Mouse (Mus musculus): ENCODE measurements around the gene Raet1e. TPM values are rescaled to one million over a fixed set of nuclear protein-coding genes. Genes with fewer than 3 reads are reported as not detected.
"Not testable (repeated sequence)": the region's sequence is repeated elsewhere in the genome, so short reads cannot be mapped to it uniquely, and the experiment has no call there.

Gene Raet1e
- polyA plus RNA-seq, 1 experiment from 2014 or later, result 3.2 TPM

DNA sequence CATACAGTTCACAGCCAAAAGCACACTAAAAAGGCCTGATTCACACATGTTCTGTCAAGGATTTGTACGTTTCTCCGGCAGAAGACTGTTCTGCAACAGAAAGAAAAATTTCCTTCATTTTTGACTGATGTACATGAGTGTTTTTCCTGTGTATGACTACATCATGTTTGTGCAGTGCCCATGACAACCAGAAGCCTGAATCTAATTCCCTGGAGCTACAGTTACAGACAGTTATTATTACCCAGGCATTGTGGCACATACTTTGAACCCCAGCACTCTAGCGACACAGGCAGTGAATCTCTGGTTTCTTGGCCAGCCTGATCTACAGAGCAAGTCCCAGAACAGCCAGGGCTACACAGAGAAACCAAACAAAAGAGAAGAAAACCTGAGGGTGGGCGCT lies 147.4 kb downstream of the Raet1e start:
- no peak overlapping the region for H3K27ac ChIP-seq (ENCODE audit: low read depth, low read length)
- H3K27me3 ChIP-seq (replicated peaks; ENCODE audit: control insufficient read depth, insufficient read depth, low read length), result no peaks in the 10 kb centered on the region
- H3K4me1 ChIP-seq (replicated peaks; ENCODE audit: control insufficient read depth, insufficient read depth, low read length), result no peaks in the 10 kb centered on the region
- no peaks in the 10 kb centered on the region for H3K36me3 ChIP-seq (ENCODE audit: control insufficient read depth, insufficient read depth, low read length)
- no peak overlapping the region for H3K9ac ChIP-seq (ENCODE audit: low read depth, low read length)
- no peak overlapping the region for H3K4me2 ChIP-seq
- H3K4me3 ChIP-seq (ENCODE audit: low read depth, low read length), result no peak overlapping the region
- H3K9me3 ChIP-seq (ENCODE audit: control insufficient read depth, low read length), result no peaks in the 10 kb centered on the region
- no peak for DNase-seq (ENCODE audit: low spot score)
- 79% methylated on average over 4 of the region's 4 CpGs for WGBS
- ATAC-seq (replicated peaks; ENCODE audit: low FRiP score), result no peak

DNA sequence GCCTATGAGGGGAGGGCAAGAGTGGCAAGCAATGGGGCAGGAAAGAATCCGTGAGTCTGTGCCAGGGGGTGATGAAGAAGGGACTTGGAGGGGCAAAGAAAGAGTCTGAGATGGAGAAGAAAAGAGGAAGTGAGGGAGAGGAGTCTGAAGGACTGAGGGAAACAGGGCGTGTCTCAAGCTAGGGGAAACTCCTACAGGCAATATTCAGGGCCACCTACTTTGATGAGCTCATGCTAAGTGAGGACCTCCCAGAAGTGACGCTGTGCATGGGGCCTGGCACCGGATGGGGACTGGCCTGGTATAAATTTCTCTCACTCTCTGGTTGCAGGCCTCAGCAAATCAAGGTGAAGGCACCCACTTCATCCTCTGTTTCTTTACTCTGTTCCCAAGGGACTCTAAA lies 148.1 kb downstream of the Raet1e start:
- Histone ChIP-seq H3K4me3 (ENCODE audit: low read depth, low read length) (peak overlapping the region; percentile 34; the same call in 1 of the 2 replicates), H3K27ac (ENCODE audit: low read depth, low read length) (no peak overlapping the region), H3K36me3 (ENCODE audit: control insufficient read depth, insufficient read depth, low read length) (no peaks in the 10 kb centered on the region), H3K4me2 (peak overlapping the region; percentile 37), H3K9ac (ENCODE audit: low read depth, low read length) (no peak overlapping the region; the same call in 1 of the 2 replicates), H3K9me3 (ENCODE audit: control insufficient read depth, low read length) (no peaks in the 10 kb centered on the region), H3K27me3 (replicated peaks; ENCODE audit: control insufficient read depth, insufficient read depth, low read length) (no peaks in the 10 kb centered on the region), H3K4me1 (replicated peaks; ENCODE audit: control insufficient read depth, insufficient read depth, low read length) (no peaks in the 10 kb centered on the region)
- DNase-seq (ENCODE audit: low spot score), result no peak
- ATAC-seq (replicated peaks; ENCODE audit: low FRiP score), result peak; percentile 66; the same call in 1 of the 2 replicates
- WGBS, result 26% methylated on average over 4 of the region's 4 CpGs

DNA sequence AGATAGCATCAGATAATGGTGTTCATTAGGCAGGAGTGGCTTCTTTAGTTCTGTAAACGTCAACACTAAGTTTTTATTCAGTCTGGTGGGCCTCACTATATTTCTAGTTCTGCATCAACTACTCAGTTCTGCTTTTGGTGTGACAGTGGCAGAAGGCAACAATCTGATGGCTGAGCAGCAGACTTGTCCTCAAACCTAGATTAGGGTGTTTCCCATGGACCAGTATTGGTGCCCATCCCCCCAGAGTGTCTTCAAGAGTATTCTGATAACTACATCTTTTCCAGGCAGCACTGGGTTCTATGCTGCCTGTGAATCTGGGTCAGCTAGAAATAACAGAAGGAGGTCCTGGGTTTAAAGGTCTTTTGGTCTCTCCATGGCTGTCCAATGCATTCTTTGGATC lies 149.9 kb downstream of the Raet1e start:
- 53% methylated on average over 1 of the region's 1 CpGs for WGBS
- no peaks in the 10 kb centered on the region for H3K9me3 ChIP-seq (ENCODE audit: control insufficient read depth, low read length)
- H3K36me3 ChIP-seq (ENCODE audit: control insufficient read depth, insufficient read depth, low read length), result no peaks in the 10 kb centered on the region
- ATAC-seq (replicated peaks; ENCODE audit: low FRiP score), result no peak
- H3K4me3 ChIP-seq (ENCODE audit: low read depth, low read length), result no peak overlapping the region
- no peaks in the 10 kb centered on the region for H3K27me3 ChIP-seq (replicated peaks; ENCODE audit: control insufficient read depth, insufficient read depth, low read length)
- H3K27ac ChIP-seq (ENCODE audit: low read depth, low read length), result no peak overlapping the region
- DNase-seq (ENCODE audit: low spot score), result no peak
- no peak overlapping the region for H3K9ac ChIP-seq (ENCODE audit: low read depth, low read length)
- no peak overlapping the region for H3K4me2 ChIP-seq
- no peaks in the 10 kb centered on the region for H3K4me1 ChIP-seq (replicated peaks; ENCODE audit: control insufficient read depth, insufficient read depth, low read length)

DNA sequence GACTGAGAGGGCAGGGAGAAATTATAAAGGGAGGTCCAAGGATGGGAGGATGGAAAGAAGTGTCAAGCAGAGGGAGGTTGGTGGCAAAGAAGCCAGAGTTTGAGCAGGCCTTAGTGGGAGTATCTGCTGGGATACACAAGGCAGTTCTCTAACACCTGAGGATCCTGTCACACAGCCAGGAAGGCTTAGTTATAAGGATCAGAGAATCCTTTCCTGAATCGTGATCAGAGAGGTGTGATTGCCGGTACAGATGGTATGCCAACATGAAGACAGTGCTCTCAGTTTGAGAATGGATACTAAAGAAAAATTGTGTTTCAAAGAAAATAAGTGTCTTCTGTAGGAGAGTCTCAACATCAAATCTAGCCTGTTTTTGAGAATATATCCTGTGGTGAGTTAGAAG lies 164.5 kb downstream of the Raet1e start:
- WGBS, result 91% methylated on average over 2 of the region's 2 CpGs
- H3K27ac ChIP-seq (ENCODE audit: low read depth, low read length), result no peak overlapping the region
- no peak overlapping the region for H3K4me3 ChIP-seq (ENCODE audit: low read depth, low read length)
- ATAC-seq (replicated peaks; ENCODE audit: low FRiP score) (no peak), DNase-seq (ENCODE audit: low spot score) (no peak)
- H3K27me3 ChIP-seq (replicated peaks; ENCODE audit: control insufficient read depth, insufficient read depth, low read length), result no peaks in the 10 kb centered on the region
- H3K4me2 ChIP-seq, result no peak overlapping the region
- no peak overlapping the region for H3K9ac ChIP-seq (ENCODE audit: low read depth, low read length)
- H3K36me3 ChIP-seq (ENCODE audit: control insufficient read depth, insufficient read depth, low read length), result no peaks in the 10 kb centered on the region
- no peaks in the 10 kb centered on the region for H3K4me1 ChIP-seq (replicated peaks; ENCODE audit: control insufficient read depth, insufficient read depth, low read length)
- no peaks in the 10 kb centered on the region for H3K9me3 ChIP-seq (ENCODE audit: control insufficient read depth, low read length)

DNA sequence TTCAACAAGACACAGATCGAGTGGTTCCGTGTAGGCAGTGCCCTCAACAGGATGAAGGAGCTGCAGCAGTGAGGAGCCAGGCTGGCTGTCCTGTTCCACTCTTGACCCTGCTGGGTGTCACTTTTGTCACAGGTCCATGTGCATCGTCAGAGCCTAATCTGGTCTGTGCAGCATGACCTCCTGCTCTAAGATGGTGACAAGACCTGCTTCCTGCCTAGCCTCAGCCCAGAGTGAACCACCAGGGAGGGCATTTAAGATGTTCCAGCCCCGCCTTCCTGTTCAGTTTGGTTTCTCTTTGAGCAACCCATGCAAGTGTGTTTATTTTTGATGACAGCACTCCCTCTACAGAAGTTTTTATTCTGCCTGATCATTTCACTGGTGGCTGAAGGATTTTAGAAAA lies 187.4 kb downstream of the Raet1e start:
- H3K27me3 ChIP-seq (replicated peaks; ENCODE audit: control insufficient read depth, insufficient read depth, low read length); H3K9me3 ChIP-seq (ENCODE audit: control insufficient read depth, low read length); H3K27ac ChIP-seq (ENCODE audit: low read depth, low read length); ATAC-seq (replicated peaks; ENCODE audit: low FRiP score); H3K4me2 ChIP-seq; DNase-seq (ENCODE audit: low spot score); H3K4me1 ChIP-seq (replicated peaks; ENCODE audit: control insufficient read depth, insufficient read depth, low read length); H3K9ac ChIP-seq (ENCODE audit: low read depth, low read length); H3K4me3 ChIP-seq (ENCODE audit: low read depth, low read length); H3K36me3 ChIP-seq (ENCODE audit: control insufficient read depth, insufficient read depth, low read length): not testable (repeated sequence)
- WGBS, result 58% methylated on average over 4 of the region's 4 CpGs

DNA sequence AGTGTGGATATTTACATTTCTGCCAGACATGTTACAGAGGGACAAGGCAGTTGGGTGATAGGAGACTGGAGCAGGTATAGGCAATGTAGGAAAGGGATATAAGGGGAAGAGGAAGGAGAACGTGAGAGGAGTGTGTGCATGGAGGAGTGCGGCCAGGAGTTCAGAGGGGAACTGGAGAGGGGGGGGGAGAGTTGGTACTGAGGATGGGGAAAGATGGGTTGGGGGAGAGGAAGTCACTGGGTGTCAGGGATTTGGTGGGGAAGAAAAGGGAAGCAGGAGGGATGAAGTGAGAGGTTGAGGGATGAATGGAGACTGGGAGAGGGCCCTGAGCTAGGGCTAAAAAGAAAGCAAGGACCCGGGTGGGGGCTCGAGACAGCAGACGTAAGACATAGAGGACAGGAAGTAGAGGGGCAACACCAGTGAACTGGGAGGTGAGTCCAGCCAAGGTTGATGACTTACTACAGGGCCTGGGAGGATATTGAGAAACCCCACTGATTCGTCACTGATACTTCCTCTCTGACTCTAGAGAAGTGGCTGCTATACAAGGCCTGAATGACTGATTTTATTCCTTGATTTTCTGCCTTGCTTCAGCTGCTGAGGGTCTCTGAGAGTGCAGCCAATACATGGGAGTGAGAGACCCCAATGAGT lies 195.3 kb downstream of the Raet1e start:
- not testable (repeated sequence) for H3K36me3 ChIP-seq (ENCODE audit: control insufficient read depth, insufficient read depth, low read length); H3K4me1 ChIP-seq (replicated peaks; ENCODE audit: control insufficient read depth, insufficient read depth, low read length); H3K27ac ChIP-seq (ENCODE audit: low read depth, low read length); ATAC-seq (replicated peaks; ENCODE audit: low FRiP score); H3K27me3 ChIP-seq (replicated peaks; ENCODE audit: control insufficient read depth, insufficient read depth, low read length); H3K9ac ChIP-seq (ENCODE audit: low read depth, low read length); H3K4me3 ChIP-seq (ENCODE audit: low read depth, low read length); H3K4me2 ChIP-seq; H3K9me3 ChIP-seq (ENCODE audit: control insufficient read depth, low read length); DNase-seq (ENCODE audit: low spot score)
- 56% methylated on average over 6 of the region's 6 CpGs for WGBS

DNA sequence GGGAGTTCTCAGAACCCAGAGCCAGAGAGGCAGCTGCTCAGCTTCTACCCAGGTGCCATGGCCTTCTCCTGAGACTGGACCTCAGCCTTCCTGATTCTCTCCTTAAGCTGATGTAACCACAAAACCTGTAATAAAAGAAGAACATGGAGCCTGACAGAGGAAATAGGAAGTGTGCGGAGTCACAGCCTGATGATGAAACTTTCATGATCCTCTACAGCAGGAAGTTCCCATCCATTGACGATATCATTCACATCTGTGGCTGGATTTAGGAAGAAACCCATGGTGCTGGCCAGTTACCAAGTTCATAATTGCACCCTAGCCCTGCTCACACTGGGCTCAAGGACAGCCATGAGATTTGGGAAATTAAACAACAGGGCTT lies 195.8 kb downstream of the Raet1e start:
- H3K27me3 ChIP-seq (replicated peaks; ENCODE audit: control insufficient read depth, insufficient read depth, low read length); DNase-seq (ENCODE audit: low spot score); H3K4me1 ChIP-seq (replicated peaks; ENCODE audit: control insufficient read depth, insufficient read depth, low read length); H3K36me3 ChIP-seq (ENCODE audit: control insufficient read depth, insufficient read depth, low read length); H3K4me3 ChIP-seq (ENCODE audit: low read depth, low read length); H3K9ac ChIP-seq (ENCODE audit: low read depth, low read length); H3K4me2 ChIP-seq; H3K27ac ChIP-seq (ENCODE audit: low read depth, low read length); H3K9me3 ChIP-seq (ENCODE audit: control insufficient read depth, low read length); ATAC-seq (replicated peaks; ENCODE audit: low FRiP score): not testable (repeated sequence)
- 57% methylated on average over 2 of the region's 2 CpGs for WGBS

DNA sequence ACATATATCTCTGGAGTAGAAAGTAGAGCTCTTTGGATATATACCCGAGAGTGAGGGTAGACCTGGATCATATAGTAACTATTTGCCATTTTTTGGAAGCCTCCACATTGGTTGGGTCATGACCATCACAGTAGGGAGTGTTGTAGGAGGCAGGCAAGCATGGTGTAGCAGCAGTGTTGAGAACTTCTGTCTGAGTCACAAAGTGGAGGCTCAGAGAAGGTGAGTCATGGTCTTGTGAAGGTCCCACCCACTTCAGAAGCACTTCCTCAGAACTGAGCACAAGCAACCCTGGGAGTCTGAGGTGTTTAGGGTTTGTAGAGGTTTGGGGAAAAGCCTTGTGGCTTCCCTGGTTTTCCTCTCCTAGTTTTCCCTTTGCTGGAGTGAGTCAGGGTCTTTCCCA lies 199.0 kb downstream of the Raet1e start:
- WGBS, result 77% methylated on average over 1 of the region's 1 CpGs
- not testable (repeated sequence) for H3K4me1 ChIP-seq (replicated peaks; ENCODE audit: control insufficient read depth, insufficient read depth, low read length); H3K27ac ChIP-seq (ENCODE audit: low read depth, low read length)

DNA sequence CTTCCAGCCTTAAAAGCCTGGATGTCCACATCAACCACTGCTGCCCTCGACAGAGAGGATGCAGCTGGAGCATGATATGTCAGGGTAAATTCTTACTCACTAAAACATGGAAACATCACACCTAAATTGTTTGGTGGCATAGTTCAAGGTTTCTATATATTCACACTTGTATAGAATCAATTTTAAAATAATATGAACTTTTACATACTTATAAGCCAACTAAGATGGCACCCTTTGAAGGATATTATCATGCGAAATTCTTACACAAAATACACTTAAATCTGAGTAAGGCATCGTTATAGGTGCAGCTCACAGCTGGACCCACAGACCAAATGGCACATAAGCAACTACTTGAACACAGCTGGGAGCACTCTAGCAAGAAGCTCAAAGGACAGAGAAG lies 201.9 kb downstream of the Raet1e start, which contains the start of gene Raet1d:
TSS of gene Raet1d (plus strand) at position 301 of the 400 bp plus-strand sequence.
- not testable (repeated sequence) for H3K36me3 ChIP-seq (ENCODE audit: control insufficient read depth, insufficient read depth, low read length); H3K27me3 ChIP-seq (replicated peaks; ENCODE audit: control insufficient read depth, insufficient read depth, low read length); H3K27ac ChIP-seq (ENCODE audit: low read depth, low read length); H3K9ac ChIP-seq (ENCODE audit: low read depth, low read length); H3K4me1 ChIP-seq (replicated peaks; ENCODE audit: control insufficient read depth, insufficient read depth, low read length); DNase-seq (ENCODE audit: low spot score); H3K4me3 ChIP-seq (ENCODE audit: low read depth, low read length); H3K9me3 ChIP-seq (ENCODE audit: control insufficient read depth, low read length); ATAC-seq (replicated peaks; ENCODE audit: low FRiP score)
- peak within 1 kb of the TSS; percentile 39 for H3K4me2 ChIP-seq
- WGBS, result 72% methylated on average over 3 of the region's 3 CpGs

More for the DNA sequence above, 199.0 kb downstream of the Raet1e start:
- not testable (repeated sequence) for H3K4me3 ChIP-seq (ENCODE audit: low read depth, low read length); DNase-seq (ENCODE audit: low spot score); H3K9ac ChIP-seq (ENCODE audit: low read depth, low read length); H3K4me2 ChIP-seq; H3K36me3 ChIP-seq (ENCODE audit: control insufficient read depth, insufficient read depth, low read length); H3K27me3 ChIP-seq (replicated peaks; ENCODE audit: control insufficient read depth, insufficient read depth, low read length); H3K9me3 ChIP-seq (ENCODE audit: control insufficient read depth, low read length); ATAC-seq (replicated peaks; ENCODE audit: low FRiP score)
